Mouse (Mus musculus) CH12.LX (cell line): ENCODE data around the gene Atp11c. TPM values are rescaled to one million over a fixed set of nuclear protein-coding genes. Genes with fewer than 3 reads are reported as not detected.

Source experiments
- DNase-seq: peaks from one replicate; pipeline ENCODE4 v3.0.0-alpha.2; 2013; ENCODE audit errors: extremely low read depth
- H3K27ac ChIP-seq: 2 replicates; pipeline ENCODE4 v1.5.1; 2012; ENCODE audit warnings: low read depth, mild to moderate bottlenecking, control low read depth, moderate library complexity; ENCODE audit not compliant: insufficient read depth
- H3K27me3 ChIP-seq: replicated peaks from 2 replicates; pipeline ENCODE3; 2012; ENCODE audit warnings: inconsistent platforms
- H3K36me3 ChIP-seq, 2 experiments: replicated peaks in 1 of 2; 2 replicates each; pipeline versions ENCODE3 to v1.6.1; 2012; ENCODE audit warnings: inconsistent platforms in 1 of 2, low read length in 1 of 2, mild to moderate bottlenecking in 1 of 2, mixed read lengths in 1 of 2, moderate library complexity in 1 of 2; ENCODE audit not compliant: control insufficient read depth in 1 of 2, insufficient read depth in 1 of 2
- H3K4me1 ChIP-seq, 2 experiments: 2 replicates each; pipeline ENCODE4 v1.6.1; 2012; ENCODE audit warnings: inconsistent platforms in 1 of 2, moderate library complexity in 1 of 2; ENCODE audit not compliant: insufficient read depth in 2 of 2, control insufficient read depth in 1 of 2
- H3K4me2 ChIP-seq: 2 replicates; pipeline ENCODE4 v1.6.1; 2012; ENCODE audit warnings: low read depth, mild to moderate bottlenecking, control low read depth; ENCODE audit not compliant: poor library complexity, insufficient read depth, severe bottlenecking
- H3K4me3 ChIP-seq, 3 experiments: fragments of 150-350 bp in 1 of 3; sonication (generic) in 1 of 3; replicated peaks in 1 of 3; 2 replicates each; pipeline versions ENCODE3 to v1.5.1; 2011 to 2012; ENCODE audit warnings: low read depth in 2 of 3, low read length in 2 of 3, mild to moderate bottlenecking in 2 of 3, moderate library complexity in 2 of 3, control low read depth in 1 of 3, improper control_type of control experiment in 1 of 3, inconsistent platforms in 1 of 3, mixed read lengths in 1 of 3; ENCODE audit not compliant: poor library complexity in 1 of 3
- H3K79me2 ChIP-seq: replicated peaks from 2 replicates; pipeline ENCODE4 v1.6.1; 2012; ENCODE audit warnings: mild to moderate bottlenecking, moderate library complexity; ENCODE audit not compliant: control insufficient read depth, poor library complexity, insufficient read depth, severe bottlenecking; ENCODE audit errors: extremely low read depth
- H3K9ac ChIP-seq: 2 replicates; pipeline ENCODE4 v1.6.1; 2012; ENCODE audit warnings: low read depth, mild to moderate bottlenecking, control low read depth, moderate library complexity; ENCODE audit not compliant: insufficient read depth
- H3K9me3 ChIP-seq: replicated peaks from 2 replicates; pipeline ENCODE3; 2012; ENCODE audit warnings: low read length, inconsistent platforms, mixed read lengths
- BHLHE40 ChIP-seq: IDR thresholded peaks from 2 replicates; pipeline ENCODE4 v1.6.1; 2011; ENCODE audit warnings: mild to moderate bottlenecking, low read depth, low read length, improper control_type of control experiment
- CHD1 ChIP-seq: IDR thresholded peaks from 2 replicates; pipeline ENCODE4 v1.6.1; 2012; ENCODE audit warnings: low read depth, low read length, improper control_type of control experiment, inconsistent platforms
- CHD2 ChIP-seq: IDR thresholded peaks from 2 replicates; pipeline ENCODE4 v1.6.1; 2011; ENCODE audit warnings: low read length, improper control_type of control experiment
- CTCF ChIP-seq, 2 experiments: IDR thresholded peaks in 1 of 2; conservative IDR thresholded peaks in 1 of 2; 2 replicates each; pipeline ENCODE4 v1.5.1; 2011 to 2012; ENCODE audit warnings: low read depth in 2 of 2, low read length in 2 of 2, improper control_type of control experiment in 1 of 2, inconsistent platforms in 1 of 2, mild to moderate bottlenecking in 1 of 2, moderate library complexity in 1 of 2
- E2F4 ChIP-seq: IDR thresholded peaks from 2 replicates; pipeline ENCODE4 v1.6.1; 2011; ENCODE audit warnings: low read depth, low read length, improper control_type of control experiment; ENCODE audit not compliant: insufficient replicate concordance
- ELF1 ChIP-seq: IDR thresholded peaks from 2 replicates; pipeline ENCODE4 v1.6.1; 2014; ENCODE audit warnings: low read depth, mild to moderate bottlenecking, inconsistent platforms, low read length, improper control_type of control experiment
- EP300 ChIP-seq: IDR thresholded peaks from 2 replicates; pipeline ENCODE4 v1.6.1; 2011; ENCODE audit warnings: low read length, improper control_type of control experiment
- ETS1 ChIP-seq: conservative IDR thresholded peaks from 2 replicates; pipeline ENCODE4 v1.6.1; 2012; ENCODE audit warnings: low read depth, mild to moderate bottlenecking, inconsistent platforms, low read length, improper control_type of control experiment, moderate library complexity
- GABPA ChIP-seq: IDR thresholded peaks from 2 replicates; pipeline ENCODE4 v1.6.1; 2012; ENCODE audit warnings: low read depth, low read length, improper control_type of control experiment, inconsistent platforms; ENCODE audit not compliant: insufficient replicate concordance
- HCFC1 ChIP-seq: IDR thresholded peaks from 2 replicates; pipeline ENCODE4 v1.6.1; 2012; ENCODE audit warnings: low read depth, mild to moderate bottlenecking, inconsistent platforms, low read length, improper control_type of control experiment
- IRF4 ChIP-seq: IDR thresholded peaks from 2 replicates; pipeline ENCODE4 v1.6.1; 2014; ENCODE audit warnings: low read depth, mild to moderate bottlenecking, inconsistent platforms, low read length, improper control_type of control experiment
- JUN ChIP-seq: IDR thresholded peaks from 2 replicates; pipeline ENCODE4 v1.6.1; 2011; ENCODE audit warnings: low read depth, mild to moderate bottlenecking, low read length, improper control_type of control experiment, moderate library complexity; ENCODE audit not compliant: insufficient read depth
- JUND ChIP-seq: conservative IDR thresholded peaks from 2 replicates; pipeline ENCODE4 v1.6.1; 2011; ENCODE audit warnings: low read depth, low read length, improper control_type of control experiment
- KAT2A ChIP-seq: IDR thresholded peaks from 2 replicates; pipeline ENCODE4 v1.6.1; 2012; ENCODE audit warnings: low read length, improper control_type of control experiment, inconsistent platforms; ENCODE audit not compliant: insufficient replicate concordance
- MAFK ChIP-seq: IDR thresholded peaks from 2 replicates; pipeline ENCODE4 v1.6.1; 2011; ENCODE audit warnings: low read length, improper control_type of control experiment; ENCODE audit not compliant: insufficient replicate concordance
- MAX ChIP-seq: IDR thresholded peaks from 2 replicates; pipeline ENCODE4 v1.6.1; 2011; ENCODE audit warnings: low read length, improper control_type of control experiment
- MAZ ChIP-seq: IDR thresholded peaks from 2 replicates; pipeline ENCODE4 v1.6.1; 2012; ENCODE audit warnings: low read depth, mild to moderate bottlenecking, inconsistent platforms, low read length, improper control_type of control experiment, moderate library complexity
- MEF2A ChIP-seq: IDR thresholded peaks from 2 replicates; pipeline ENCODE4 v1.6.1; 2014; ENCODE audit warnings: low read depth, mild to moderate bottlenecking, inconsistent platforms, low read length, improper control_type of control experiment, borderline replicate concordance
- MXI1 ChIP-seq: IDR thresholded peaks from 2 replicates; pipeline ENCODE4 v1.6.1; 2011; ENCODE audit warnings: mild to moderate bottlenecking, low read depth, low read length, improper control_type of control experiment
- MYC ChIP-seq: IDR thresholded peaks from 2 replicates; pipeline ENCODE4 v1.6.1; 2011; ENCODE audit warnings: low read depth, mild to moderate bottlenecking, improper control_type of control experiment, low read length
- NELFE ChIP-seq: IDR thresholded peaks from 2 replicates; pipeline ENCODE4 v1.6.1; 2011; ENCODE audit warnings: low read depth, low read length, improper control_type of control experiment
- NRF1 ChIP-seq: IDR thresholded peaks from 2 replicates; pipeline ENCODE4 v1.6.1; 2014; ENCODE audit warnings: low read depth, mild to moderate bottlenecking, inconsistent platforms, low read length, improper control_type of control experiment, moderate library complexity
- PAX5 ChIP-seq: IDR thresholded peaks from 2 replicates; pipeline ENCODE4 v1.6.1; 2012; ENCODE audit warnings: low read length, inconsistent platforms, mixed read lengths
- POLR2A ChIP-seq: IDR thresholded peaks from 2 replicates; pipeline ENCODE4 v1.6.1; 2011; ENCODE audit warnings: low read depth, mild to moderate bottlenecking, improper control_type of control experiment, low read length
- POLR2AphosphoS2 ChIP-seq: IDR thresholded peaks from 2 replicates; pipeline ENCODE4 v1.6.1; 2011; ENCODE audit warnings: low read depth, low read length, improper control_type of control experiment
- RAD21 ChIP-seq: IDR thresholded peaks from 2 replicates; pipeline ENCODE4 v1.6.1; 2011; ENCODE audit warnings: low read depth, mild to moderate bottlenecking, low read length, improper control_type of control experiment, moderate library complexity
- RCOR1 ChIP-seq: conservative IDR thresholded peaks from 2 replicates; pipeline ENCODE4 v1.6.1; 2012; ENCODE audit warnings: low read depth, mild to moderate bottlenecking, inconsistent platforms, low read length, improper control_type of control experiment
- SIN3A ChIP-seq: IDR thresholded peaks from 2 replicates; pipeline ENCODE4 v1.6.1; 2012; ENCODE audit warnings: low read length, improper control_type of control experiment, inconsistent platforms
- SMC3 ChIP-seq: IDR thresholded peaks from 2 replicates; pipeline ENCODE4 v1.6.1; 2011; ENCODE audit warnings: low read depth, low read length, improper control_type of control experiment
- TBP ChIP-seq: conservative IDR thresholded peaks from 2 replicates; pipeline ENCODE4 v1.6.1; 2011; ENCODE audit warnings: low read depth, low read length, improper control_type of control experiment
- TCF12 ChIP-seq: IDR thresholded peaks from 2 replicates; pipeline ENCODE4 v1.6.1; 2014; ENCODE audit warnings: low read depth, mild to moderate bottlenecking, inconsistent platforms, low read length, improper control_type of control experiment
- UBTF ChIP-seq: IDR thresholded peaks from 2 replicates; pipeline ENCODE4 v1.6.1; 2012; ENCODE audit warnings: low read depth, mild to moderate bottlenecking, inconsistent platforms, low read length, improper control_type of control experiment, moderate library complexity
- USF1 ChIP-seq: IDR thresholded peaks from 2 replicates; pipeline ENCODE4 v1.6.1; 2014; ENCODE audit warnings: low read depth, mild to moderate bottlenecking, inconsistent platforms, low read length, improper control_type of control experiment
- USF2 ChIP-seq: conservative IDR thresholded peaks from 2 replicates; pipeline ENCODE4 v1.6.1; 2011; ENCODE audit warnings: low read depth, low read length, improper control_type of control experiment
- ZC3H11A ChIP-seq: IDR thresholded peaks from 2 replicates; pipeline ENCODE4 v1.6.1; 2012; ENCODE audit warnings: low read depth, mild to moderate bottlenecking, inconsistent platforms, low read length, improper control_type of control experiment
- ZKSCAN1 ChIP-seq: IDR thresholded peaks from 2 replicates; pipeline ENCODE4 v1.6.1; 2012; ENCODE audit warnings: low read depth, inconsistent platforms, low read length, improper control_type of control experiment, borderline replicate concordance
- ZMIZ1 ChIP-seq: IDR thresholded peaks from 2 replicates; pipeline ENCODE4 v1.6.1; 2012; ENCODE audit warnings: low read depth, mild to moderate bottlenecking, inconsistent platforms, low read length, improper control_type of control experiment
- ZNF384 ChIP-seq: IDR thresholded peaks from 2 replicates; pipeline ENCODE4 v1.6.1; 2012; ENCODE audit warnings: low read depth, low read length, improper control_type of control experiment, inconsistent platforms
- dilution Hi-C: fragments of 300-500 bp; cut with MboI; formaldehyde crosslinking; loops from 2 replicates; pipeline ENCODE4 v1.14.3; 2020; ENCODE audit warnings: low sequenced_read_pairs; ENCODE audit not compliant: extremely low pct_unique_long_range_greater_than_20kb, extremely low pct_ligation_motif_present
- in situ Hi-C: fragments of 300-500 bp; cut with MboI; formaldehyde crosslinking; loops from 3 replicates; pipeline ENCODE4 v1.14.3; 2019; ENCODE audit warnings: low sequenced_read_pairs, low pct_ligation_motif_present, low pct_unique_long_range_greater_than_20kb, mixed read lengths
- polyA plus RNA-seq: library from polyadenylated mRNA; unstranded; fragments of >175 nt; gene quantifications from 2 replicates; pipeline ENCODE4 v1.2.1, GENCODE M21; 2012; ENCODE audit warnings: low read depth; ENCODE audit not compliant: insufficient read length
- total RNA-seq, 2 experiments: library from RNA; depleted of rRNA; stranded (reverse); fragments of 300-350 nt in 1 of 2; fragments of >200 nt in 1 of 2; gene quantifications; 2 replicates each; pipeline ENCODE4 v1.2.3; 2012 to 2014

Atp11c gene
- total and polyA plus RNA-seq, 3 experiments, result 4.2 to 11.0 (median 7.3) TPM

- H3K27me3 ChIP-seq, result no peaks in the 10 kb centered on the region
- H3K79me2 ChIP-seq, result no peaks in the 10 kb centered on the region
- no peaks in the 10 kb centered on the region for H3K4me1 ChIP-seq
- DNase-seq, result peak; percentile 81
- in situ Hi-C loops (loop anchor here (10.0 kb wide), 1 partner anchor 390 kb away; no protein-coding TSS in a partner anchor), dilution Hi-C loops (no loop called here)
- H3K4me2 ChIP-seq, result peak overlapping the region; percentile 56; the same call in 1 of the 2 replicates
- no peak for TF ChIP-seq ZKSCAN1
- peak; percentile 86 for TF ChIP-seq E2F4
- TF ChIP-seq ZNF384, result no peak
- TF ChIP-seq TCF12, result peak; percentile 16; the same call in 1 of the 2 replicates
- TF ChIP-seq MAFK, result no peak
- TF ChIP-seq ETS1, result no peak
- TF ChIP-seq ELF1, result peak; percentile 26; the same call in 1 of the 2 replicates
- 0 out of 2 replicates have a peak, but pooled peaks have one; percentile 8 for TF ChIP-seq IRF4
- no peak for TF ChIP-seq USF2
- no peak for TF ChIP-seq MXI1
- TF ChIP-seq USF1, result no peak
- TF ChIP-seq KAT2A, result peak; percentile 74; the same call in 1 of the 2 replicates
- no peak for TF ChIP-seq CHD2
- TF ChIP-seq GABPA, result no peak; the same call in 1 of the 2 replicates
- TF ChIP-seq SIN3A, result no peak
- TF ChIP-seq POLR2AphosphoS2, result no peak
- no peak for TF ChIP-seq JUND
- TF ChIP-seq HCFC1, result peak; percentile 97
- no peak for TF ChIP-seq NELFE
- peak; percentile 39; the same call in 1 of the 2 replicates for TF ChIP-seq MEF2A
- TF ChIP-seq MYC, result no peak
- no peak for TF ChIP-seq TBP
- TF ChIP-seq MAX, result no peak
- peak; percentile 56; the same call in 1 of the 2 replicates for TF ChIP-seq POLR2A
- TF ChIP-seq ZC3H11A, result no peak
- TF ChIP-seq UBTF, result no peak
- TF ChIP-seq CHD1, result no peak
- TF ChIP-seq JUN, result no peak
- TF ChIP-seq SMC3, result 0 out of 2 replicates have a peak, but pooled peaks have one; percentile 34
- TF ChIP-seq ZMIZ1, result no peak
- peak; percentile 61; the same call in 1 of the 2 replicates for TF ChIP-seq NRF1
- TF ChIP-seq CTCF (conservative IDR thresholded peaks at IDR 0.05 in 1 of 2, IDR thresholded peaks at IDR 0.05 in 1 of 2; ENCODE audit: low read depth in 2 of 2, low read length in 2 of 2), result peak in 1 of 2 experiments; percentile 59; a peak in 2 of 4 replicates
- peak; percentile 45; the same call in 1 of the 2 replicates for TF ChIP-seq MAZ
- TF ChIP-seq RCOR1, result no peak
- no peak for TF ChIP-seq PAX5
- TF ChIP-seq BHLHE40, result no peak
- peak; percentile 63 for TF ChIP-seq RAD21
- TF ChIP-seq EP300, result no peak
- H3K9ac ChIP-seq, result peak overlapping the region; percentile 84; the same call in 1 of the 2 replicates
- no peaks in the 10 kb centered on the region for H3K36me3 ChIP-seq
- peak overlapping the region; percentile 23 to 80 (median 65) for H3K4me3 ChIP-seq
- no peaks in the 10 kb centered on the region for H3K9me3 ChIP-seq
- H3K27ac ChIP-seq, result no peak overlapping the region; the same call in 1 of the 2 replicates
Measured at GRCm38 (mm10) chrX:60404668-60405044, 187.8 kb downstream of the Atp11c start.
